ENCODE assay signal across 16 mouse cellular contexts in the genomic region with DNA sequence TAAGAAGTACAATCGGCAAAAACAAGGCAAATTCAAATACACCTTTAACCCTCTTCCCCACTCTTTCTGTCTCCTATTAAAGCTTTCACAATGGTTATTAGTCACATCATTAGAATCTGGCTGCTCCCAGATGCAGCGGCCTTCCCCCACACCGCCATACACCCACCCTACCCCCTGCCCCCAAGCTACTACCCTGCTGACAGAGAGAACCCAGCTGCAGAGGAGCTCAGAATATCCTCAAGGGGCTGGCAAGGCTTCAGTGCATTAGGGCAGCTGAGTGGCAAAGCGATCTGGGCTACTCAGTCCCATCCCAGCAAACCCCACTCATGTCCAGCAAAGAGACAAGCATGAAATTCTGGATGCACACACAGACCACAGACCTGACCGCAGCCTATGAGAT.
DNase-seq lines count a peak whose midpoint lies in the region; ATAC-seq lines count a peak whose summit lies in the region.
"Had no signal": no experiment of that assay in that cellular context is flagged by ENCODE, and none has a peak within 500 bp of the region (broad histone marks: within the 10 kb centered on the region; RNA-seq: fewer than 3 reads in every experiment).

No protein-coding gene starts in this region.

- peak; percentile 33 for DNase-seq in hindbrain, embryonic 11.5 days (ENCODE audit: low spot score)
- peak; percentile 38 for DNase-seq in neural tube, embryonic 11.5 days (ENCODE audit: low spot score)
- DNase-seq in lung, postnatal 14 days = peak; percentile 25
- no peak for DNase-seq in layer of hippocampus, adult 8-10 months (ENCODE audit: low spot score in 2 of 2)
- no peak for DNase-seq in MN1 (ENCODE audit: low spot score)
- DNase-seq: adrenal gland, postnatal 25 days; cerebellum, adult 9-10 months; gastrocnemius, adult 2 months; heart, postnatal 36 days; kidney, adult 9 months; kidney, postnatal 4 days; spleen, adult 18-20 months had no signal

- no peak overlapping the region for H3K4me3 ChIP-seq in hindbrain, embryonic 11.5 days (ENCODE audit: low read depth, low read length)
- H3K4me3 ChIP-seq in hindbrain, embryonic 13.5 days = no peak overlapping the region
- H3K4me3 ChIP-seq in neural tube, embryonic 11.5 days (ENCODE audit: low read depth, low read length) = no peak overlapping the region
- no peak overlapping the region for H3K4me3 ChIP-seq in neural tube, embryonic 15.5 days (replicated peaks)
- H3K4me3 ChIP-seq: gastrocnemius, adult 2 months; heart, embryonic 13.5 days; stomach, embryonic 15.5 days had no signal

- WGBS in hindbrain, embryonic 11.5 days = 53% methylated on average over 5 of the region's 5 CpGs
- 45% methylated on average over 5 of the region's 5 CpGs for WGBS in hindbrain, embryonic 13.5 days
- 73% methylated on average over 5 of the region's 5 CpGs for WGBS in neural tube, embryonic 11.5 days
- 48% methylated on average over 5 of the region's 5 CpGs for WGBS in neural tube, embryonic 15.5 days

- H3K9me3 ChIP-seq in hindbrain, embryonic 11.5 days (ENCODE audit: control insufficient read depth, low read length) = no peaks in the 10 kb centered on the region
- no peaks in the 10 kb centered on the region; the same call in 1 of the 2 replicates for H3K9me3 ChIP-seq in hindbrain, embryonic 13.5 days
- no peaks in the 10 kb centered on the region for H3K9me3 ChIP-seq in neural tube, embryonic 11.5 days (ENCODE audit: control insufficient read depth, low read length)
- H3K9me3 ChIP-seq in neural tube, embryonic 15.5 days (replicated peaks) = no peaks in the 10 kb centered on the region
- H3K9me3 ChIP-seq: heart, embryonic 13.5 days; stomach, embryonic 15.5 days had no signal

- peak; percentile 30; the same call in 1 of the 2 replicates for ATAC-seq in hindbrain, embryonic 11.5 days (ENCODE audit: low FRiP score)
- no peak for ATAC-seq in hindbrain, embryonic 13.5 days (ENCODE audit: low FRiP score)
- ATAC-seq in neural tube, embryonic 11.5 days (ENCODE audit: insufficient read depth, low FRiP score, low TSS enrichment) = no peak
- no peak for ATAC-seq in neural tube, embryonic 15.5 days (ENCODE audit: low FRiP score)

- H3K9ac ChIP-seq in hindbrain, embryonic 11.5 days (ENCODE audit: low read depth, low read length) = no peak overlapping the region
- H3K9ac ChIP-seq in hindbrain, embryonic 13.5 days = no peak overlapping the region
- no peak overlapping the region for H3K9ac ChIP-seq in neural tube, embryonic 11.5 days (ENCODE audit: low read length)
- no peak overlapping the region for H3K9ac ChIP-seq in neural tube, embryonic 15.5 days (replicated peaks)
- H3K9ac ChIP-seq: heart, embryonic 13.5 days; stomach, embryonic 15.5 days had no signal

- no peaks in the 10 kb centered on the region for H3K27me3 ChIP-seq in hindbrain, embryonic 11.5 days (ENCODE audit: control insufficient read depth, insufficient read depth, low read length)
- no peaks in the 10 kb centered on the region for H3K27me3 ChIP-seq in hindbrain, embryonic 13.5 days
- H3K27me3 ChIP-seq in neural tube, embryonic 11.5 days (ENCODE audit: control insufficient read depth, insufficient read depth, low read length) = no peaks in the 10 kb centered on the region
- no peaks in the 10 kb centered on the region for H3K27me3 ChIP-seq in neural tube, embryonic 15.5 days (replicated peaks)
- H3K27me3 ChIP-seq: stomach, embryonic 15.5 days had no signal

- no peak overlapping the region for H3K27ac ChIP-seq in hindbrain, embryonic 11.5 days (ENCODE audit: low read depth, low read length)
- no peak overlapping the region for H3K27ac ChIP-seq in hindbrain, embryonic 13.5 days
- no peak overlapping the region for H3K27ac ChIP-seq in neural tube, embryonic 11.5 days (ENCODE audit: low read depth, low read length)
- no peak overlapping the region for H3K27ac ChIP-seq in neural tube, embryonic 15.5 days (replicated peaks)
- H3K27ac ChIP-seq: gastrocnemius, adult 2 months; heart, embryonic 13.5 days; stomach, embryonic 15.5 days had no signal

- H3K4me2 ChIP-seq in hindbrain, embryonic 11.5 days (replicated peaks; ENCODE audit: low read depth, low read length) = no peak overlapping the region
- no peak overlapping the region for H3K4me2 ChIP-seq in hindbrain, embryonic 13.5 days
- no peak overlapping the region for H3K4me2 ChIP-seq in neural tube, embryonic 11.5 days (ENCODE audit: low read depth)
- no peak overlapping the region for H3K4me2 ChIP-seq in neural tube, embryonic 15.5 days
- H3K4me2 ChIP-seq: heart, embryonic 13.5 days; stomach, embryonic 15.5 days had no signal

- no peaks in the 10 kb centered on the region for H3K4me1 ChIP-seq in hindbrain, embryonic 11.5 days (replicated peaks; ENCODE audit: control insufficient read depth, insufficient read depth, low read length)
- peaks cover 13% of the 10 kb centered on the region for H3K4me1 ChIP-seq in hindbrain, embryonic 13.5 days (replicated peaks)
- no peaks in the 10 kb centered on the region for H3K4me1 ChIP-seq in neural tube, embryonic 11.5 days (ENCODE audit: control insufficient read depth, insufficient read depth, low read length)
- H3K4me1 ChIP-seq in neural tube, embryonic 15.5 days = 0 out of 2 replicates have a peak, but pooled peaks cover 6% of the 10 kb centered on the region
- H3K4me1 ChIP-seq: heart, embryonic 13.5 days; stomach, embryonic 15.5 days had no signal

- H3K36me3 ChIP-seq in hindbrain, embryonic 11.5 days (ENCODE audit: control insufficient read depth, insufficient read depth, low read length) = no peaks in the 10 kb centered on the region
- H3K36me3 ChIP-seq in hindbrain, embryonic 13.5 days = no peaks in the 10 kb centered on the region
- H3K36me3 ChIP-seq in neural tube, embryonic 11.5 days (ENCODE audit: control insufficient read depth, insufficient read depth, low read length) = no peaks in the 10 kb centered on the region; the same call in 1 of the 2 replicates
- H3K36me3 ChIP-seq in neural tube, embryonic 15.5 days = no peaks in the 10 kb centered on the region
- H3K36me3 ChIP-seq: heart, embryonic 13.5 days; stomach, embryonic 15.5 days had no signal

Comparison
In these comparisons a context has a peak if more than half of its experiments do, and no peak if none do; other contexts are left out.
1. DNase-seq: peak in hindbrain, embryonic 11.5 days (single experiment), neural tube, embryonic 11.5 days (single experiment) and lung, postnatal 14 days (single experiment); none in layer of hippocampus, adult 8-10 months (0 of 2) and MN1 (single experiment).